Mouse (Mus musculus): ENCODE results near the gene Fars2. TPM values are rescaled to one million over a fixed set of nuclear protein-coding genes. Genes with fewer than 3 reads are reported as not detected.

The Fars2 gene
- polyA plus RNA-seq, 1 experiment from 2014 or later, result 32.0 TPM

- Histone ChIP-seq H3K4me1 (no peaks in the 10 kb centered on the region), H3K36me3 (no peaks in the 10 kb centered on the region), H3K9me3 (no peaks in the 10 kb centered on the region), H3K27ac (no peak overlapping the region), H3K4me3 (no peak overlapping the region), H3K4me2 (replicated peaks) (no peak overlapping the region), H3K27me3 (no peaks in the 10 kb centered on the region), H3K9ac (no peak overlapping the region)
- no peak for ATAC-seq (ENCODE audit: insufficient number of reproducible peaks, insufficient read depth, low FRiP score, low TSS enrichment)
- WGBS, result 78% methylated on average over 2 of the region's 2 CpGs
Observed at GRCm38 (mm10) chr13:36224431-36224830, 107.2 kb downstream of the Fars2 start.

GRCm38 (mm10) chr13:36242261-36242660 is 125.0 kb downstream of the Fars2 start:
- WGBS, result 78% methylated on average over 1 of the region's 1 CpGs
- Histone ChIP-seq H3K9me3 (no peaks in the 10 kb centered on the region), H3K4me1 (no peaks in the 10 kb centered on the region), H3K4me3 (no peak overlapping the region), H3K27ac (no peak overlapping the region), H3K36me3 (no peaks in the 10 kb centered on the region), H3K4me2 (replicated peaks) (no peak overlapping the region), H3K27me3 (no peaks in the 10 kb centered on the region), H3K9ac (no peak overlapping the region)
- no peak for ATAC-seq (ENCODE audit: insufficient number of reproducible peaks, insufficient read depth, low FRiP score, low TSS enrichment)

- Histone ChIP-seq H3K36me3 (no peaks in the 10 kb centered on the region), H3K9me3 (no peaks in the 10 kb centered on the region), H3K4me2 (replicated peaks) (no peak overlapping the region), H3K4me1 (no peaks in the 10 kb centered on the region), H3K4me3 (no peak overlapping the region), H3K9ac (no peak overlapping the region), H3K27ac (no peak overlapping the region), H3K27me3 (no peaks in the 10 kb centered on the region)
- 59% methylated on average over 3 of the region's 3 CpGs for WGBS
- no peak for ATAC-seq (ENCODE audit: insufficient number of reproducible peaks, insufficient read depth, low FRiP score, low TSS enrichment)
Observed at GRCm38 (mm10) chr13:36253936-36254335, 136.7 kb downstream of the Fars2 start.

GRCm38 (mm10) chr13:36257213-36257612 is 140.0 kb downstream of the Fars2 start:
- Histone ChIP-seq H3K4me2 (replicated peaks) (no peak overlapping the region), H3K4me1 (no peaks in the 10 kb centered on the region), H3K36me3 (0 out of 2 replicates have a peak, but pooled peaks cover 3% of the 10 kb centered on the region), H3K9me3 (no peaks in the 10 kb centered on the region), H3K9ac (no peak overlapping the region), H3K4me3 (no peak overlapping the region), H3K27ac (no peak overlapping the region), H3K27me3 (no peaks in the 10 kb centered on the region)
- no peak for ATAC-seq (ENCODE audit: insufficient number of reproducible peaks, insufficient read depth, low FRiP score, low TSS enrichment)
- WGBS, result 87% methylated on average over 5 of the region's 5 CpGs

- H3K27ac ChIP-seq, result no peak overlapping the region
- no peak overlapping the region for H3K9ac ChIP-seq
- H3K9me3 ChIP-seq, result no peaks in the 10 kb centered on the region
- H3K27me3 ChIP-seq, result no peaks in the 10 kb centered on the region
- no peak for ATAC-seq (ENCODE audit: insufficient number of reproducible peaks, insufficient read depth, low FRiP score, low TSS enrichment)
- 0 out of 2 replicates have a peak, but pooled peaks cover 3% of the 10 kb centered on the region for H3K36me3 ChIP-seq
- no peaks in the 10 kb centered on the region for H3K4me1 ChIP-seq
- WGBS, result 83% methylated on average over 1 of the region's 1 CpGs
- H3K4me2 ChIP-seq (replicated peaks), result no peak overlapping the region
- H3K4me3 ChIP-seq, result no peak overlapping the region
Observed at GRCm38 (mm10) chr13:36259754-36260153, 142.5 kb downstream of the Fars2 start.

GRCm38 (mm10) chr13:36261299-36261698 is 144.1 kb downstream of the Fars2 start:
- H3K36me3 ChIP-seq, result 0 out of 2 replicates have a peak, but pooled peaks cover 3% of the 10 kb centered on the region
- H3K9ac ChIP-seq, result no peak overlapping the region
- WGBS, result 73% methylated on average over 2 of the region's 2 CpGs
- no peak for ATAC-seq (ENCODE audit: insufficient number of reproducible peaks, insufficient read depth, low FRiP score, low TSS enrichment)
- no peak overlapping the region for H3K4me3 ChIP-seq
- no peak overlapping the region for H3K4me2 ChIP-seq (replicated peaks)
- no peaks in the 10 kb centered on the region for H3K27me3 ChIP-seq
- no peaks in the 10 kb centered on the region for H3K4me1 ChIP-seq
- H3K9me3 ChIP-seq, result no peaks in the 10 kb centered on the region
- no peak overlapping the region for H3K27ac ChIP-seq

- Histone ChIP-seq H3K27ac (no peak overlapping the region), H3K4me2 (replicated peaks) (no peak overlapping the region), H3K4me3 (no peak overlapping the region), H3K9me3 (no peaks in the 10 kb centered on the region), H3K4me1 (no peaks in the 10 kb centered on the region), H3K27me3 (no peaks in the 10 kb centered on the region), H3K9ac (no peak overlapping the region), H3K36me3 (0 out of 2 replicates have a peak, but pooled peaks cover 3% of the 10 kb centered on the region)
- ATAC-seq (ENCODE audit: insufficient number of reproducible peaks, insufficient read depth, low FRiP score, low TSS enrichment), result no peak
- WGBS, result 72% methylated on average over 5 of the region's 5 CpGs
Observed at GRCm38 (mm10) chr13:36263240-36264095, 146.3 kb downstream of the Fars2 start.

- whole genome bisulfite sequencing, result 93% methylated on average over 5 of the region's 5 CpGs
- Histone ChIP-seq H3K9ac (no peak overlapping the region), H3K27ac (no peak overlapping the region), H3K4me2 (replicated peaks) (no peak overlapping the region), H3K4me1 (no peaks in the 10 kb centered on the region), H3K36me3 (0 out of 2 replicates have a peak, but pooled peaks cover 3% of the 10 kb centered on the region), H3K9me3 (no peaks in the 10 kb centered on the region), H3K27me3 (no peaks in the 10 kb centered on the region), H3K4me3 (no peak overlapping the region)
- no peak for ATAC-seq (ENCODE audit: insufficient number of reproducible peaks, insufficient read depth, low FRiP score, low TSS enrichment)
Observed at GRCm38 (mm10) chr13:36264391-36264790, 147.2 kb downstream of the Fars2 start.

- no peaks in the 10 kb centered on the region for H3K4me1 ChIP-seq
- no peaks in the 10 kb centered on the region for H3K36me3 ChIP-seq
- H3K4me3 ChIP-seq, result no peak overlapping the region
- no peaks in the 10 kb centered on the region for H3K9me3 ChIP-seq
- 67% methylated on average over 3 of the region's 3 CpGs for WGBS
- no peak for ATAC-seq (ENCODE audit: insufficient number of reproducible peaks, insufficient read depth, low FRiP score, low TSS enrichment)
- H3K4me2 ChIP-seq (replicated peaks), result no peak overlapping the region
- H3K9ac ChIP-seq, result no peak overlapping the region
- H3K27ac ChIP-seq, result no peak overlapping the region
- no peaks in the 10 kb centered on the region for H3K27me3 ChIP-seq
Observed at GRCm38 (mm10) chr13:36265342-36265744, 148.1 kb downstream of the Fars2 start.

- H3K36me3 ChIP-seq, result no peaks in the 10 kb centered on the region
- no peak overlapping the region for H3K9ac ChIP-seq
- ATAC-seq (ENCODE audit: insufficient number of reproducible peaks, insufficient read depth, low FRiP score, low TSS enrichment), result no peak
- no peak overlapping the region for H3K4me2 ChIP-seq (replicated peaks)
- no peaks in the 10 kb centered on the region for H3K4me1 ChIP-seq
- H3K4me3 ChIP-seq, result no peak overlapping the region
- no peak overlapping the region for H3K27ac ChIP-seq
- WGBS, result 83% methylated on average over 1 of the region's 1 CpGs
- no peaks in the 10 kb centered on the region for H3K27me3 ChIP-seq
- no peaks in the 10 kb centered on the region for H3K9me3 ChIP-seq
Observed at GRCm38 (mm10) chr13:36267399-36267798, 150.2 kb downstream of the Fars2 start.

GRCm38 (mm10) chr13:36270867-36271266 is 153.7 kb downstream of the Fars2 start:
- 81% methylated on average over 1 of the region's 1 CpGs for WGBS
- H3K27ac ChIP-seq, result no peak overlapping the region
- H3K4me3 ChIP-seq, result no peak overlapping the region
- no peak overlapping the region for H3K4me2 ChIP-seq (replicated peaks)
- H3K9ac ChIP-seq, result no peak overlapping the region
- ATAC-seq (ENCODE audit: insufficient number of reproducible peaks, insufficient read depth, low FRiP score, low TSS enrichment), result no peak
- no peaks in the 10 kb centered on the region for H3K4me1 ChIP-seq
- H3K9me3 ChIP-seq, result no peaks in the 10 kb centered on the region
- no peaks in the 10 kb centered on the region for H3K36me3 ChIP-seq
- no peaks in the 10 kb centered on the region for H3K27me3 ChIP-seq

GRCm38 (mm10) chr13:36273497-36273896 is 156.3 kb downstream of the Fars2 start:
- Histone ChIP-seq H3K27ac (no peak overlapping the region), H3K4me2 (replicated peaks) (no peak overlapping the region)
- WGBS, result 72% methylated on average over 2 of the region's 2 CpGs

More at GRCm38 (mm10) chr13:36273497-36273896, 156.3 kb downstream of the Fars2 start:
- H3K27me3 ChIP-seq, result no peaks in the 10 kb centered on the region
- no peak overlapping the region for H3K4me3 ChIP-seq
- H3K9ac ChIP-seq, result no peak overlapping the region
- H3K36me3 ChIP-seq, result no peaks in the 10 kb centered on the region
- H3K4me1 ChIP-seq, result no peaks in the 10 kb centered on the region
- no peak for ATAC-seq (ENCODE audit: insufficient number of reproducible peaks, insufficient read depth, low FRiP score, low TSS enrichment)
- no peaks in the 10 kb centered on the region for H3K9me3 ChIP-seq

All from embryonic facial prominence, embryonic 12.5 days (tissue).